Mouse (Mus musculus): Measurements from ENCODE around the gene Psd4.

The Psd4 gene

GRCm38 (mm10) chr2:24367030-24367894 is at the start of gene Psd4:
Gene Psd4, plus strand, starts transcription at chr2:24367580.
- no peak for DNase-seq (ENCODE audit: low spot score)

DNA sequence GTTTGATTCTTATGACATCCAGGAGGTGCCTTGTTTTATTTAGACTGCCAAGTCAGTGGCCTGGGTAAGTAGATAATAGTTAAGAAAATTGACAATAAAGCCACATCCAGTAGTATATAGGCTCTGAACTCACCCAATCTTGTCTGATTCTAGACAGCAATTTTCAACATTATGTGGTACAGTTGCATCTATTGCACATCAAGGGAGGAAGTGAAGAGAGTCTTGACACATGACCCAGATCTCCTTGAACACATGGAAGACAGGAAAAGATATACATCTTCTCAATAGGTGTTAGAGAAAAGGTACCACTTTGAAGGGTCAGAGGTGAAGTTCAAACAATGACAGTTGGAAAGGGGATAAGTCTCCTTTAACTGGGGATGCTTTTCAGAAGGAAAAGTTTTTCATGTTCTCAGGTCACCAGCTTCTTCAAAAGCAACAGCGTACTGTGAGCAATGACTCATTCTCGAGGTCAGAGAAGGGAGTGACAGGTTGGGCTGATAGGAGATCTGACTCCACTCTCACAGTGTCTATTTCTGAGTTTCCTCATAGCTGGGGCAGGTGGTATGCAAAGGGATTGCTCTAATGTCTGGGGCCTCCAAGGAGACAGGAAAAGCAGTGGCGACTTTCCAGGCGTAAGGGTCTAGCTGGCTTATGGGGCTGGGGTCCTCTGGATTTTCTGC is 49.3 kb upstream of the Psd4 start:
- DNase-seq (ENCODE audit: low spot score) = no peak

GRCm38 (mm10) chr2:24335333-24335732 is 32.0 kb upstream of the Psd4 start:
- DNase-seq (ENCODE audit: low spot score) = no peak

DNA sequence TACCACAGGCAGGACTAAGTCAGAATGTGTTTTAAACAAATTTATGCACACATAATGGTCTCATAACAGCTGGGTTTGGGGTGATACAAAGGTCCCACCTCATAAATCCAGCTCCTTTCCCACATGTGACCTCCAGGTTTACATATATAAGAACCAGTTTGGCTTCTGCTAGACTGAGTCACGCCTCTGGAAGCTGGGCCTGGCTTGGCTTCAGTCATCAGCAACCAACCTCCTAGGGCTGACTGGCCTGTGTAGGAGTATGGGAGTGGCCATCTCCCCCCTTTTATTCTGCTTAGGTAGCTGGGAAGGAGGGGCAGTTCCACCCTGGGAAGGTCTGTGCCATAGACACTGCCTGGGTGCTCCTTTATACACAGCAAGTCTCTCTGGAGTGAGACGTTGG is 30.8 kb upstream of the Psd4 start, which contains the start of gene Il1rn:
Il1rn (plus strand) TSS at position 309 of the 400 bp plus-strand sequence.
- no peak for DNase-seq (ENCODE audit: low spot score)

GRCm38 (mm10) chr2:24341395-24341885 is 25.9 kb upstream of the Psd4 start:
- DNase-seq (ENCODE audit: low spot score) = no peak

DNA sequence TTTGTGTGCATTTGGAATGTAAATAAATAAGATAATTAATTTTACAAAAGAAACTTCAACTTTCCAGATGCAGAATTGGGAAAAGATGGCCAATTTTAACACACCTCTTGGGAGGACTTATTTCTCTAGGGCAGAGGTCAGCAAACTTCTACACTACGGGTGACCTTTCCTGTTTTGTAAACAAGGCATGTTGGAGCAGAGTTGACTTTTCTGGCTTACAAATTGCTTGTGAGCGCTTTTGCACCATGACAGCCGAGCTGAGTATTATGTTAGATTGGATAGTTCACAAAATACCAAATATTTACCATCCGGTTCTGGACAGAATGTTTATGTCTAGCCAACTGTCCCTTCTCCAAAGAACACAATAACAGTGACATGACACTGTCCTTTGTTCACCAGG is 22.8 kb upstream of the Psd4 start:
- DNase-seq (ENCODE audit: low spot score) = no peak

DNA sequence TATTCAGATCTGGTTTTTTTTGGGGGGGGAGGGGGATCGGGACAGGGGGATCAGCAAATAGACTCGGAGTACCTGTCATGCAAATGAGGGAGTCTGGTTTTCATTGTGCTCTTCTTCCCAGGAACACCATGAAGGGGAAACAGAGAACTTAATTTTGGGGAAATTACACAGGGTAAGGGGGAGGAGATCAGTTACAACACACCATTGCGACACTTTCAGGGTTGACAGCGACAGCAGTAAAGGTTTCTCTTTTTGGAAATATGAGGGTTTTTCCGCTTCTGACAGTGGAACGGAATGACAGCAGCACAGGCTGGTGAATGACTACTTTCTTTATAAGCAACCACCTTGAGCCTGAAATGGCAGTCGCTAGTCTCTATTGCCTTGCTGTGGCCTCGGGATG is 22.3 kb upstream of the Psd4 start:
- DNase-seq (ENCODE audit: low spot score) = no peak

DNA sequence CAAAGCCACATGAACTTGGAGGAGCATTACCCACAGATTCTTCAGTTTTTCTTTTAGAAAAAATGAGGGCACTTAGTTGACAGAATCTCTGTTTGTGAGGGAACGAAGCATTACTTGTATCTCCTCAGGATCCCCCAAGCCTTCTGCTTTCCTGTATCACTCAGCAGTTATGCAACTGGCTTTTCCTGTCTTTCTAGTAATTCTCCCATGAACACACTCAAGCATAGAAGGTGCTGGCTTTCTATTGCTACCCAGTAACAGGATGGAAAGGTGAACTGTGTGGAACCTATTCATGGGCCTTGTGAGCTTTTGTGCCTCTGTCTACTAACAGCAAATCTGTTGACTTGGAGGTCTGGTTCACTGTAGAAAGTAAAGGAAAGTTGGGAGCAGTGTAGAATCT is 19.5 kb upstream of the Psd4 start:
- no peak for DNase-seq (ENCODE audit: low spot score)

GRCm38 (mm10) chr2:24351159-24351558 is 16.2 kb upstream of the Psd4 start:
- no peak for DNase-seq (ENCODE audit: low spot score)

GRCm38 (mm10) chr2:24353042-24353441 is 14.3 kb upstream of the Psd4 start:
- DNase-seq (ENCODE audit: low spot score) = no peak

- DNase-seq (ENCODE audit: low spot score) = peak; percentile 31
Measured at GRCm38 (mm10) chr2:24357642-24358041, 9.7 kb upstream of the Psd4 start.

GRCm38 (mm10) chr2:24359347-24359746 is 8.0 kb upstream of the Psd4 start:
- DNase-seq (ENCODE audit: low spot score) = no peak

DNA sequence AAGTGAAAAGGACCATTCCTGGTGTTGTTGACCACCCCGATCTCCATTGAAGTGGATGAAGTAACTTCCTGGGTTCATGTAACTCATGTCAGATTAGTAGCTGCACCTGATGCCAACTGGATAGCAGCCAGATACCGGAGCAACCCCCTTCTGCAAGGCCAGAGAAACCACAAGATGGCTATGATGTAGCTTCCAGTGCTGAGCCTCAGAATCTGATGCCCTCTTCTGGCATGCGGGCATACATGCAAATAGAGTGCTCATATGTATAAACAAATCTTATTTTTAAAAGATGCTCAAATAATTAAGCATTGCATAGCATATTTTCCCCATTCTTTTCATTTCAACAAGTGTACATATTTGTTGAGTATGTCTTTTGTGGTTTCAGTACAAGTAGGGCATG is 3.6 kb upstream of the Psd4 start:
- DNase-seq (ENCODE audit: low spot score) = no peak

DNA sequence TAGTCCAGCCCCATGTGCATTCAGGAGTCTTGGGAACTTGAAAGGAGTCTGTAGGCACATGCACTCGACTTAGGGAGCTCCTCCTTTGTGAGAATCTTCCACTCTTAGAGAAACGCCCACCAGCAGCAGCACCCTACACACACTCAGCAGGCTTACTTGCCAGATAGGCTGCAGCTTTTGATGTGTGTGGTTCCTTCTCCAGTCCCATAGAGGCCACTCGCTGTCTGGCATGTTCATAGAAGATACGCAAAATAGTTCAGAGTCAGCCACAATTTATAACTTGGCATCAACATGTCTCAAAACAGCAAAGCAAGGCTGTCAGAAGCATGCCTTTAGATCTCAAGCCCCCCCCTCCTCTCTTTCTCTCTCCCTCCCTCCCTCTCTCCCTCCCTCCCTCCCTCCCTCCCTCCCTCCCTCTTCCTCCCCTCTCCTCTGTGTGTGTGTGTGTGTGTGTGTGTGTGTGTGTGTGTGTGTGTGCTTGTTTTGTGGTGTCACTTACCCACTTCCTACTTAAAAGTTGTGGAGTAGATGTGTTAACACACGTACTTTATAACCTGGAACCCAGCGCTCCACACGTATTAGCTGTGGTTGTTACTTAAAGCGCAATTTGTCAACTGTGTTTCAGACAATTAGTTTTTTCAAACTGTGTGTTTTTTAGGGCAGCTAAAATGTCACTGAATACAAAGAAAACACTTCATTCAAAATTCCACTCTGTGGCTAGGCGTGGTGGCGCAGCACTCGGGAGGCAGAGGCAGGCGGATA is 985 bp upstream of the Psd4 start:
- no peak for DNase-seq (ENCODE audit: low spot score)

- DNase-seq (ENCODE audit: low spot score) = no peak
Measured at GRCm38 (mm10) chr2:24367895-24368261, 498 bp downstream of the Psd4 start.

DNA sequence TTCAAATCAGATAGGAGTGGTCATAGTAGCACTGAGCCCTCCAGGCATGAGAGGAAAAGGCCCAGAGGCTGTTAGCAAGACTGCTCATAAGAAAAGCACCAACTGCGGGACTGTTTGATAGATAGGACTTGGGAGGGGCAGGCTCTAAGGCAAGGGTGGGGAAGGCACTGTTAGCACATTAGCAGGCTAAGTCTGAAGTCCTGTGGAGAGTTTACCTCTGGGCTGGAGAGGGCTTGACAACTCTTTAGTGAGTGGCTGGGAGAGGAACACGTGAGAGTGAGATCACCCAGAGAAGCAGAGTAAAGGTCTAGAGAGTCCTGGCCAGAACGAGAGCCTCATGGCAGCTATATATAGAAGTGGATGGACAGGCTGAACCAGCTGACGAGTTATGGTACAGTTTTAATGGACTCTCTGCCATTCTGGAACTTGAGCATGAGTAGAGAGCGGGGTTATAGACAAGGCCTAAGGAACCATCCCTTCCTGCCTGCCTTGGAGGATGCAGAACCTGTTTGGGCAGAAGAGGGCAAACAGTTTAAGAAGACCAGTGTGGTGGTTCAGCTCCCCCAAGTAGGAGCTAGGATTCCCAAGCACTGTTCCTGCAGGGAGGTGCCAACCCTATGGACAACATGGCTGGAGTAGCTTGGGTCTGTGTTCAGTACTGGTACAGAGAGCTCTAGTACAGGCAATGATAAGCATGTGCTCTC is 11.5 kb downstream of the Psd4 start:
- DNase-seq (ENCODE audit: low spot score) = peak; percentile 64

- DNase-seq (ENCODE audit: low spot score) = no peak
Measured at GRCm38 (mm10) chr2:24382456-24383230, 15.3 kb downstream of the Psd4 start.

GRCm38 (mm10) chr2:24383636-24384035 is 16.3 kb downstream of the Psd4 start:
- no peak for DNase-seq (ENCODE audit: low spot score)

DNA sequence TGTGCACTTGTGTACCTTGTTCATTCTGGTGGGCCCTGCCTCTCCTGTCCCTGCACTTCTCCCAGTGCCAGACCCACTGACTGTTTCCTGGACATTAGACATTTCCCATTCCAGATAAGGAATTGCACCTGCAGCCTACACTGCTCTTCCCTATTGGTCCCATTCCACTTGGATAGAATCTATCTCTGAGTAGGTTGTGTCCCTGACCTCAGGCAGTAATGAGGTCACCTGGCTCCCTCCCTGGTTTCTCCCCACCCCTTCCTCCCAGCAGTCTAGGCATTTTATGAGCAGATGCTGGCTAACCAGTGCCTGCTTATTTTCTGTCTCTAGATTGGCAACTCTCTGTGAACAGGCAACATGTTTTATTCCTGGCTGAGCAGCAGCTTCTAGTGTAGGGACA is 17.0 kb downstream of the Psd4 start:
- DNase-seq (ENCODE audit: low spot score) = no peak

DNA sequence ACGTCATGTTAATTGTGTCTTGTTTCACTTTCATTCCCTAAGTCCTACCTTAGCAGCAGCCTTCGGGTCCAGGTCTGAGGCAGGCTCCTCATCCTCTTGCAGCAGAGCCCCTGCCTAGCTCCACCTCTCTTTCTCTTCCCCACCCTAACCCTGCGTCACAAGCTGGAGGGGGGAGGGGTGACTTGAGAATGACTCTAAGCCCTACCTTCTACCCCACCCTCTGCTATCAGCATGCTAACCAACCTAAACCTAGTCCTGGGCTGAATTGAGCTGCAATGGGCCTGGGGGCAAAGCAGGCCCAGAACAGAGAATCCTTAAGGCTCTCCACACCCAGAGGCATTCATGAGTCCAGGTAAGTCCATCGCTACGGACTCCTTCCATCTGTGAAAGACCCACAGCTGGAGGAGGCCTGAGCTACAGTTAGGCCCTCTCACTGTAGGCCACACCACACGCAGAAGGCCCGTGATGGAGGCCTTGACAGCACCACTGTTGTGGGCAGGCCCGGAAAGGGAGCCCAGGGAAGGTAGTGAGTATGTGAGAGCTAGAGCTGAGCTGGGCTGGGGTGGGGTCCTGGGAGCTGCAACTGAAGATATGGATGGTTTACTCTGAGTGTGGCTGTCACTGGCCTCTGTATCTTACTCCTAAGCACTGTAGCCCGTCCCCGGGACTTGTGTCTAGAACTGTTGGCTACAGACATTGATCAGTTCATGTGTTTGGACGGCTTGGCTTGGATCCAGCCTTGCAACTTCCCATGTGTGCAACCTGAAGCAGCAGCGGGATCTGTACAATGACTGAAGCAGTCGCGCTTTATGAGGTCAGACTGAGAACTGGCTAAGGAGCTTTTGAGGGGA is 18.0 kb downstream of the Psd4 start:
- DNase-seq (ENCODE audit: low spot score) = no peak

Measured in adipocyte (in vitro differentiated cells).